Mouse (Mus musculus) splenic B cell, adult 2 months (primary cell): ENCODE data around the gene Gpr146.

Experiments
- DNase-seq: peaks from one replicate; pipeline ENCODE4 v3.0.0-alpha.2; 2011; ENCODE audit warnings: low read depth, low spot score
- H3K27me3 ChIP-seq: 2 replicates; pipeline ENCODE4 v1.6.1; 2012; ENCODE audit warnings: mild to moderate bottlenecking, low read length, moderate library complexity, mixed read lengths; ENCODE audit not compliant: control insufficient read depth, poor library complexity, insufficient read depth, severe bottlenecking
- H3K36me3 ChIP-seq: 2 replicates; pipeline ENCODE4 v1.6.1; 2012; ENCODE audit warnings: mild to moderate bottlenecking, low read length, moderate library complexity, mixed read lengths; ENCODE audit not compliant: control insufficient read depth, poor library complexity, insufficient read depth, severe bottlenecking

Gene Gpr146

GRCm38 (mm10) chr5:139433842-139434568 is 56.5 kb downstream of the Gpr146 start:
- no peaks in the 10 kb centered on the region for H3K36me3 ChIP-seq
- H3K27me3 ChIP-seq, result no peaks in the 10 kb centered on the region
- DNase-seq, result no peak

GRCm38 (mm10) chr5:139434940-139435339 is 57.4 kb downstream of the Gpr146 start:
- no peaks in the 10 kb centered on the region for H3K36me3 ChIP-seq
- H3K27me3 ChIP-seq, result no peaks in the 10 kb centered on the region
- no peak for DNase-seq

- Histone ChIP-seq H3K27me3 (no peaks in the 10 kb centered on the region), H3K36me3 (no peaks in the 10 kb centered on the region)
- no peak for DNase-seq
Measured at GRCm38 (mm10) chr5:139437769-139438168, 60.3 kb downstream of the Gpr146 start.

GRCm38 (mm10) chr5:139438440-139438839 is 60.9 kb downstream of the Gpr146 start:
- Histone ChIP-seq H3K36me3 (no peaks in the 10 kb centered on the region), H3K27me3 (no peaks in the 10 kb centered on the region)
- no peak for DNase-seq

- no peaks in the 10 kb centered on the region for H3K27me3 ChIP-seq
- no peak for DNase-seq
Measured at GRCm38 (mm10) chr5:139440451-139440850, 63.0 kb downstream of the Gpr146 start.

GRCm38 (mm10) chr5:139440926-139441725 is 63.6 kb downstream of the Gpr146 start:
- H3K27me3 ChIP-seq, result no peaks in the 10 kb centered on the region
- no peak for DNase-seq
- no peaks in the 10 kb centered on the region for H3K36me3 ChIP-seq

More at GRCm38 (mm10) chr5:139440451-139440850, 63.0 kb downstream of the Gpr146 start:
- H3K36me3 ChIP-seq, result no peaks in the 10 kb centered on the region

GRCm38 (mm10) chr5:139441726-139442018 is 64.2 kb downstream of the Gpr146 start:
- Histone ChIP-seq H3K36me3 (no peaks in the 10 kb centered on the region), H3K27me3 (no peaks in the 10 kb centered on the region)
- DNase-seq, result no peak

GRCm38 (mm10) chr5:139442428-139442827 is 64.9 kb downstream of the Gpr146 start:
- Histone ChIP-seq H3K27me3 (no peaks in the 10 kb centered on the region), H3K36me3 (no peaks in the 10 kb centered on the region)
- DNase-seq, result no peak

- DNase-seq, result no peak
- Histone ChIP-seq H3K36me3 (no peaks in the 10 kb centered on the region), H3K27me3 (no peaks in the 10 kb centered on the region)
Measured at GRCm38 (mm10) chr5:139442962-139443361, 65.5 kb downstream of the Gpr146 start.

- Histone ChIP-seq H3K27me3 (no peaks in the 10 kb centered on the region), H3K36me3 (no peaks in the 10 kb centered on the region)
- no peak for DNase-seq
Measured at GRCm38 (mm10) chr5:139445258-139445657, 67.8 kb downstream of the Gpr146 start.
